Mouse (Mus musculus): ENCODE measurements around the gene Mrpl20. TPM values are rescaled to one million over a fixed set of nuclear protein-coding genes. Genes with fewer than 3 reads are reported as not detected.

Mrpl20 gene
- 111 and 123 TPM in 2 replicates for total RNA-seq (2014; rRNA removed)
- polyA plus RNA-seq (2015; fragmentation: Nextera tagmentation; extraction: Ambion mirVana) = 279 and 316 TPM in 2 replicates

- H3K9ac ChIP-seq (replicated peaks; ENCODE audit: low read length, poor library complexity, severe bottlenecking) = peak within 1 kb of the TSS; percentile 89
- DNase-seq (ENCODE audit: low spot score) (peak; percentile 32), ATAC-seq (ENCODE audit: low FRiP score) (0 out of 2 replicates have a peak, but pooled peaks have one; percentile 31)
- 8% methylated on average over 12 of the region's 12 CpGs for WGBS
- peaks cover 9% of the 10 kb centered on the region for H3K36me3 ChIP-seq (ENCODE audit: insufficient read depth, low read length)
- peaks cover 7% of the 10 kb centered on the region; the same call in 1 of the 2 replicates for H3K4me1 ChIP-seq (ENCODE audit: insufficient read depth, low read length)
- H3K27me3 ChIP-seq (ENCODE audit: insufficient read depth, low read length) = no peaks in the 10 kb centered on the region
- peak; percentile 48 for TF ChIP-seq CTCF (IDR thresholded peaks at IDR 0.05)
- H3K9me3 ChIP-seq (ENCODE audit: low read length) = no peaks in the 10 kb centered on the region
- peak within 1 kb of the TSS; percentile 57 for H3K4me2 ChIP-seq (ENCODE audit: low read depth, low read length, poor library complexity, severe bottlenecking)
- peak within 1 kb of the TSS; percentile 77 for H3K27ac ChIP-seq (ENCODE audit: low read depth, low read length)
- H3K4me3 ChIP-seq (ENCODE audit: low read depth, low read length) = peak within 1 kb of the TSS; percentile 61
Observed at GRCm38 (mm10) chr4:155802741-155803339, at the start of gene Mrpl20. TSS of gene Mrpl20 (plus strand) at chr4:155802878.

- Histone ChIP-seq H3K4me1 (ENCODE audit: insufficient read depth, low read length) (peaks cover 10% of the 10 kb centered on the region), H3K4me3 (ENCODE audit: low read depth, low read length) (no peak overlapping the region), H3K9me3 (ENCODE audit: low read length) (no peaks in the 10 kb centered on the region), H3K36me3 (ENCODE audit: insufficient read depth, low read length) (peaks cover 29% of the 10 kb centered on the region), H3K4me2 (ENCODE audit: low read depth, low read length, poor library complexity, severe bottlenecking) (no peak overlapping the region), H3K27me3 (ENCODE audit: insufficient read depth, low read length) (no peaks in the 10 kb centered on the region), H3K27ac (ENCODE audit: low read depth, low read length) (no peak overlapping the region), H3K9ac (replicated peaks; ENCODE audit: low read length, poor library complexity, severe bottlenecking) (no peak overlapping the region)
- TF ChIP-seq CTCF (IDR thresholded peaks at IDR 0.05) = no peak
- ATAC-seq (ENCODE audit: low FRiP score) (no peak), DNase-seq (ENCODE audit: low spot score) (no peak)
- WGBS = 88% methylated on average over 12 of the region's 12 CpGs
Observed at GRCm38 (mm10) chr4:155757011-155757410, 45.7 kb upstream of the Mrpl20 start.

DNA sequence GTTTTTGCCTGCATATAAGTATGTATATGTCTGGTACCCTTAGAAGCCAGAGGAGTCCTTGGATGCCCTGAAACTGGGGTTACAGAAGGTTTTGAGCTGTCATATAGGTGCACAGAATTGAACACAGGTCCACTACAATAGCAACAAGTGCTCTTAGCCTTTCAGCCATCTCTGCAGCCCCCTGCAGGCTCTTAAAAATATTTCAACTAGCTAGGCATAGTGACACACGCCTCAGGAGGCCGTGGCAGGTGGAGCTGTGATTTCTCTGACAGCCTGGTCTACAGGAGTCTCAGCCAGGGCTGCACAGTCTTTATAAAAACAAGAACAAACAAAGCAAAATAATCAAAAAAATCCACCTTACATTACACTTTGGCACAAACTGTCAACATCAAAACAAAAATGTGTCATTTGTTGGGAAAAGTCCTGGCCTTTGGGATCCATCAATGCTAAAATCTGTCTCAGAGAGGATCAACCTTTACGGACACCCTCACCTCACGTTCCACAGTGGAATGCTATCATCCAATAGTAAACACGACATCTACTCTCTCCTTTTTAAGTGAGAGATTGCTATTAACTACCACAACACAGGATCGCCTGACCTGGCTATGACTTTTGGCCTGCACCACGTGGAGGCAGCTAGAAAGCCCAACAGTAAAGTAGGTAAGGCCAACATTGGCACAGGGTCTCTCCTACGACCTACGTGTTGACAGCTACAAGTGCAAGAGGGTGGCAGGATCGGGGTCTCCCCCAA, 42.6 kb upstream of the Mrpl20 start:
- DNase-seq (ENCODE audit: low spot score) (peak; percentile 56), ATAC-seq (ENCODE audit: low FRiP score) (peak; percentile 34; the same call in 1 of the 2 replicates)
- H3K27ac ChIP-seq (ENCODE audit: low read depth, low read length) = 0 out of 2 replicates have a peak overlapping the region, but pooled peaks have one; percentile 18
- H3K4me3 ChIP-seq (ENCODE audit: low read depth, low read length) = peak overlapping the region; percentile 76
- peak overlapping the region; percentile 76 for H3K9ac ChIP-seq (replicated peaks; ENCODE audit: low read length, poor library complexity, severe bottlenecking)
- H3K27me3 ChIP-seq (ENCODE audit: insufficient read depth, low read length) = no peaks in the 10 kb centered on the region
- H3K4me1 ChIP-seq (ENCODE audit: insufficient read depth, low read length) = peaks cover 10% of the 10 kb centered on the region
- peak; percentile 60 for TF ChIP-seq CTCF (IDR thresholded peaks at IDR 0.05)
- peaks cover 10% of the 10 kb centered on the region for H3K36me3 ChIP-seq (ENCODE audit: insufficient read depth, low read length)
- peak overlapping the region; percentile 97 for H3K4me2 ChIP-seq (ENCODE audit: low read depth, low read length, poor library complexity, severe bottlenecking)
- 5% methylated on average over 10 of the region's 10 CpGs for WGBS
- no peaks in the 10 kb centered on the region for H3K9me3 ChIP-seq (ENCODE audit: low read length)

GRCm38 (mm10) chr4:155760613-155761355, 41.9 kb upstream of the Mrpl20 start, which contains the start of gene Atad3a:
TSS of gene Atad3a (minus strand) at chr4:155761093.
- 0 out of 2 replicates have a peak within 1 kb of the TSS, but pooled peaks have one; percentile 18 for H3K27ac ChIP-seq (ENCODE audit: low read depth, low read length)
- peaks cover 10% of the 10 kb centered on the region for H3K4me1 ChIP-seq (ENCODE audit: insufficient read depth, low read length)
- peak within 1 kb of the TSS; percentile 97 for H3K4me2 ChIP-seq (ENCODE audit: low read depth, low read length, poor library complexity, severe bottlenecking)
- H3K27me3 ChIP-seq (ENCODE audit: insufficient read depth, low read length) = no peaks in the 10 kb centered on the region
- peaks cover 3% of the 10 kb centered on the region; the same call in 1 of the 2 replicates for H3K36me3 ChIP-seq (ENCODE audit: insufficient read depth, low read length)
- no peaks in the 10 kb centered on the region for H3K9me3 ChIP-seq (ENCODE audit: low read length)
- no peak for TF ChIP-seq CTCF (IDR thresholded peaks at IDR 0.05)
- H3K9ac ChIP-seq (replicated peaks; ENCODE audit: low read length, poor library complexity, severe bottlenecking) = peak within 1 kb of the TSS; percentile 76
- ATAC-seq (ENCODE audit: low FRiP score) (peak; percentile 93), DNase-seq (ENCODE audit: low spot score) (peak; percentile 98)
- under 1% methylated on average over 67 of the region's 68 CpGs for WGBS
- peak within 1 kb of the TSS; percentile 76 for H3K4me3 ChIP-seq (ENCODE audit: low read depth, low read length)

DNA sequence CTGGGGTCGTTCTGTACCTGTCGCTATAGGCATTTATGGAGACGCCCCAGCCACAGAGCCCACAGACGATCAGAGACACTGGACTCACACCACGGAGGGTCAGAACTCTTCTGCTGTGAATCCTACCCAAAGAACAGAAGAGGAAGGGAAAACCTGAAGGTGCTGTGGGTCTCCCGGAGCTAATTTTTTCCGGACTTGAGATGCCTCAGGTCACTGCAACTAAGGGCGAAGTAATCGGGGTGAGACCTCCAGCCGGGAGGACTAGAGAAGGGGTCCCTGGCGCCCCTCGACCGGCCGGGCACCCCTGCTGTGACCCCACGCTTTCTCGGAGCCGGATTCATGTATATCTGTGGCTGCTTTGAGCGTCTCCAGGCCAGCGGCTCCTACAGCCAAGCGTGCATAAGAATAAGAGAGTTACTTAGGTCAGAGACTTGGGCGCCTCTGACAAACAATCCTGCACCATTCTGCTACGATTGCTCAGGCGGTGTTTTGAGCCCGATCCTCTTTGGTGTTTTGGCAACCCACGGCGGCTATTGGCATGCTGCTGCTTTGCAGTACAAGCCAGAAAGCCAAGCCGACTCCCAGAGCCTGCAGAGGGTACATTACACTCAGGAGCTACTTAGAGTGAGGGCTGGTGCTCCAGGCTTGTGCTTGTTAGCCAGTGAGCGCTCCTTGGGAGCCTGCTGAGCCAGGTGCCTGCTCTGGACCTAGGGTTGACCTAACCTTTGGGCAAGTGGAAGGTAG, 41.1 kb upstream of the Mrpl20 start:
- WGBS = 2% methylated on average over 28 of the region's 28 CpGs

More for the DNA sequence above, 41.1 kb upstream of the Mrpl20 start:
- Histone ChIP-seq H3K4me2 (ENCODE audit: low read depth, low read length, poor library complexity, severe bottlenecking) (peak overlapping the region; percentile 97), H3K27ac (ENCODE audit: low read depth, low read length) (no peak overlapping the region), H3K36me3 (ENCODE audit: insufficient read depth, low read length) (no peaks in the 10 kb centered on the region), H3K9me3 (ENCODE audit: low read length) (no peaks in the 10 kb centered on the region), H3K27me3 (ENCODE audit: insufficient read depth, low read length) (no peaks in the 10 kb centered on the region), H3K9ac (replicated peaks; ENCODE audit: low read length, poor library complexity, severe bottlenecking) (peak overlapping the region; percentile 56), H3K4me3 (ENCODE audit: low read depth, low read length) (peak overlapping the region; percentile 76), H3K4me1 (ENCODE audit: insufficient read depth, low read length) (peaks cover 10% of the 10 kb centered on the region)
- DNase-seq (ENCODE audit: low spot score) (no peak), ATAC-seq (ENCODE audit: low FRiP score) (0 out of 2 replicates have a peak, but pooled peaks have one; percentile 9)
- no peak for TF ChIP-seq CTCF (IDR thresholded peaks at IDR 0.05)

Measured in midbrain, postnatal 0 days (tissue).